Mouse (Mus musculus): Measurements from ENCODE around the gene Slco3a1. TPM values are rescaled to one million over a fixed set of nuclear protein-coding genes. Genes with fewer than 3 reads are reported as not detected.

Slco3a1 gene
- total RNA-seq, 4 experiments from 2014 or later: 47.2 to 64.9 (median 57.2) TPM

- no peak for DNase-seq (ENCODE audit: low spot score in 2 of 2)
Observed at GRCm38 (mm10) chr7:74353707-74354468, 200.7 kb downstream of the Slco3a1 start.

DNA sequence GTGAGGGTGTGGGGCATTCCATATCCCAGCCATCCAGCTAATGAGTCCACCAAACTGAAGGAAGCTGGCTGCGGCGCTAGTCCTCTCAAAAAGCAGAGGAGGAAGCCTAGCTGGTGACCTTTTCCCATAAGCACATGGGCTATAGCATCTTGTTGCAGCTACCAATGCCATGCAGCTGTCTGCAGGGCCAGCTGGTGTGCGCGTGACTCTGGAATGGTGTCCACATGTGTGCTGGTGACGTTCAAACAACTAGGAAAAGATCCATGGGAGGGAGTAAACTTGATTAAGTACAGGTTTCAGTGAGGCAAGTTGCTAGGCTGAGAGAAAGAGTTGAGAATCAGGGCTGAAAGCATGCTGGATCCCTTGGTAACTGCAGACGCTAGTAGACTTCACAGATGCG, 201.3 kb downstream of the Slco3a1 start:
- no peak for DNase-seq (ENCODE audit: low spot score in 2 of 2)

DNA sequence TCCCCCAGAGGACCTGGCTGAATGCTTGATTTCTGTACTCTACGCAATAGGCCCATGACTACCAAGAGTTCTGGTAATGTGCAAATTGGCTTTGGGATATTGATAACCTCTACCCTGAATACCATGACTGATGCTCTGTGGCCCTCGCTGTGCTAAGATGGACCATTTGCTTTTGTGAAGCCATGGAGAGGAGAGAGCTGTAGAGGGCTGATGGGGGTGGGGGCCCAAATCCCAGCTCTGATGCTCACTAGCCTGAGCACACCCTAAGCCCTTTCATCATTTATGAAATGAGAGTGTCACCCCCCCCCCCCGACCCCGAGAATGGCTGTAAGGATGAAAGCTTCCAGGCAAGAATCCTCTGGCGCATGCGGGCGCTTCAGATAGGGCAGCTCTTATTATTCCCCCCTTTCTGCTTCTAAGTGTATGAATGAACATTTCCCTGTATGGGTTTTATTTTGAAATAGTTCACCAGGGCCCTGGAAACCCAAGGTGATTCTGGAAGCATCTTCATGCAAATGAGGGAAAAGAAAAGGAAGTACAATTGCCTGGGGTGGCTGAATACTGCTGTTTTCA, 206.2 kb downstream of the Slco3a1 start:
- DNase-seq (ENCODE audit: low spot score in 2 of 2): no peak

DNA sequence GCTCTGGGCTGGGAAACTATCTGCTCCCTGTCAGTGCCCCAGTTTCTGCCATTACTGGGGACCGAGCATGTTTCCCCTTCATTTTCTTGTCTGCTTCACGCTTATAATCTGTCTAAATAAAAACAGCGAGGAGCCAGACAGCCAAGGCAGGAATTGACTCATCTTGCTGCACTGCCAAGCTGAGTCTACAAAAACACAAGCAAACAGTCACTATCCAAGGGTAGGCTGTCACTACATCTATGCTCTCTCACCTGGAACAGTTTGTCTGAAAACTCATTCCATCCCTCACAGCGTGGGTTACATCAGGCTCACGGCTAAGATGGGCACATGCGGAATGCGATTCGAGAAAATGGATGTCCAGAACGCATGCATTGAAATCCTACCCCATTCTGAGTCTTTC, 207.6 kb downstream of the Slco3a1 start:
- DNase-seq (ENCODE audit: low spot score in 2 of 2): no peak

DNA sequence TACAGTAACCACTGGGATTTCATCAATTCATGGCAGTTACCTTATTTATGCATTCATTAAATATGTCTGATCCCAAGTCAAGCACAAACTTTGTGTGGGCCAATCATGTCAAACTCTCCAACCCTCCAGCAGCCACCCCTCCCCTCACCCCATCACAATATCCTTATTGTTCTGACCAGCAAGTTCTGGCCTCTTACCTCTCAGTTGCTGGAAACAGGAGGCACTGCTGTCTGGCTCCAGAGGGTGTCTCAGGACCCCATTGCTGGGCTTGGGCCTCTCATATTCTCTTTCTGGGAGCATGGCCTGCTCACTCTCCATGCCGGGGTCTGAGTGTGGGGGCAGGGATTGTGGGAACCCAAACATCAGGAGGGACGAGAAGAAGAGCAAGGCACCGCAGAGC, 208.1 kb downstream of the Slco3a1 start:
- no peak for DNase-seq (ENCODE audit: low spot score in 2 of 2)

- DNase-seq (ENCODE audit: low spot score in 2 of 2): no peak
Observed at GRCm38 (mm10) chr7:74341149-74341805, 213.3 kb downstream of the Slco3a1 start.

DNA sequence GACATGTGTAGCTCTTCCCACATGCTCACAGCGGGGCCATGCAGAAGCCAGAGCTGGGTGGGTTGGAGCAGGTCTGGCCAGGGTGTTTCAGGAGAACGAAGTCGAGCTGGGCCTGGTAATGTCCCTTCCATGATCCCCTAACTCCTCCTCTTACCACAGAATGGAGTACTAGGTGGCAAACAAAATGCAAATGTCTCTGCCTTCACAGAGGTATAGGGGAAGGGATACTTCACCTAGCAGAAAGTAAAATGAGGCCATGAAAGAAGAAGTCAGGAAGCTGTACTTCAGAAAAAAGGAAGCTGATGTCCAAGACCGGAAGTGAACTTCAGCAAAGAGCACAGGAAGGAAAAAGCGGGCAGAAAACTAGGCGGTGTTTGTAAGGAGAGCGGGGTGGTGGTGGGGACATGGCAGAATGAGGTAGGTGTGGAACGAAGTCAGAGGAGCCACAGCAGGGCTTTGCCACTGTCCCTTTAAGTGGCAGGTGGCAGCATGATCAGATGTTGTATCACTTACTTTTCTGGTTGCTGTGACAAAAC, 214.1 kb downstream of the Slco3a1 start:
- DNase-seq (ENCODE audit: low spot score in 2 of 2): no peak

GRCm38 (mm10) chr7:74337677-74338420, 216.7 kb downstream of the Slco3a1 start:
- no peak for DNase-seq (ENCODE audit: low spot score in 2 of 2)

- no peak for DNase-seq (ENCODE audit: low spot score in 2 of 2)
Observed at GRCm38 (mm10) chr7:74332323-74332722, 222.3 kb downstream of the Slco3a1 start.

DNA sequence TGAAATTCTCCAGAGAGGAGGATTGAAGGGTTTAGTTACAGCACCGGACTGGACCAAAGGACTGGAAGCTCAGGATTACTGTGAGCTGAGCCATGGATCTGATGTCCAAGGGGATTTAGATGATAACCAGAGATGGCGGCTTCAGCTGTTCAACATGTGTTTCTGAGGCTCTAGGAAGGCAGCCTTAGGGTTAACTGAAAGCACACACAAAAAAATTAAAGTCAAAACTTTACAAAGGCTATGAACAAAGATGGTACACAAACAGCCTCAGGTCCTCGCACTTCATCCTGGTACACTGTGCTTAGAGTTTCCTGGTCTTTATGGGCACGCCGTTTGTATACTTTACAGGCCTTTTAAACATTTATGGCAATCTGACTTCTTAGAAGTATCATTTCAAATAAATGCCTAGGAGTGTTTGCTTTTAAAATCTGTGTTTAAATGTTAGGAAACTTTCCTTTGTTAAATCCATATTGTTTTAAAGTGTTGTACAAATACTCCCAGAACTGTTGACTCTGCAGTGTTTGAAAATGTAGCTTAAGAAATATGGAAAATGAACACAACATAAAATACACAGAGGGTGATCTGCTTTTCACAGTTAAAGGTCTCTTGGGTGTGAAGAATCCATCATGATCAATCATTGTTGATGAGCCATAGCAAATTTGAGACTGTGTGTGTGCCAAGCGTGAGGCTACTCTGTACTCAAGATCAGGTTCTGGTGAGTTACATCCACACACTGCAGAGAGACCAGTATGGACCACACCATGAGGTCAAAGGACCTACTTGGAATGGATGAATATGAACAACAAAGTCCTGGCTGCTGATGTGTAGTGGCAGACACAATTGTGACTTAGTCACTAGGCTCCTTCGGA, 223.5 kb downstream of the Slco3a1 start:
- no peak for DNase-seq (ENCODE audit: low spot score in 2 of 2)

DNA sequence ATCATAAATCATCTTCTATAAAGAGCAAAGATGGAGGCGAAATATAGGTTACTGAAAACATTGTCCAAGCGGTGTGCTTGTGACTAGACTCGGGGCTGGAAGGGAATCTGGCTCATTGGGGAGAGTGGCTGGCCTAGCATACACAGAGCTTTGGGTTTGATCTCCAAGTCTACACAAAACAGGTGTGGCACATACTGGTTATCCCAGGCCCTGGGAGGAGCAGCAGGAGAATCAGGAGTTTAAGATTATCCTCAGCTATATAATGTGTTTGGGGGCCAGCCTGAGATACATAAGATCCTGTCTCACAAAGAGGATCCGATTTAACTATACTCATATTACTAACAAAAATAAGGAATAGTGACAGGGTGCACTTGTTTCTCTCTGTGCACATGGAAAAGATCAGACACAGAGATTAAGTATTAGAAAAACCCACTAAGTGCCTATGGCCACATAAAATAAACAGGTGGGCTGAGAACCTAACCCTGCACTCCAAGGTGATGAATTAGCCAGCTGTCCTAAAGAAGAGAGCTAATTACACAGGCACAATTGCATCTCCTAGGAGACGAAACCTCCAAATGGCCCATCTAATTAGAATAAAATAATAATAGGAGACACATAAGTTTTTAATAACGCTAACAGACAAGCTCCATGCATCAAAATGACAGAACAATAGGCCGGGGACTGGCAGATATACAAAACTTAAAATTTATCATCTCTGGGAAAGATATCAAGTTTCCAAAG, 224.3 kb downstream of the Slco3a1 start:
- DNase-seq (ENCODE audit: low spot score in 2 of 2): no peak

DNA sequence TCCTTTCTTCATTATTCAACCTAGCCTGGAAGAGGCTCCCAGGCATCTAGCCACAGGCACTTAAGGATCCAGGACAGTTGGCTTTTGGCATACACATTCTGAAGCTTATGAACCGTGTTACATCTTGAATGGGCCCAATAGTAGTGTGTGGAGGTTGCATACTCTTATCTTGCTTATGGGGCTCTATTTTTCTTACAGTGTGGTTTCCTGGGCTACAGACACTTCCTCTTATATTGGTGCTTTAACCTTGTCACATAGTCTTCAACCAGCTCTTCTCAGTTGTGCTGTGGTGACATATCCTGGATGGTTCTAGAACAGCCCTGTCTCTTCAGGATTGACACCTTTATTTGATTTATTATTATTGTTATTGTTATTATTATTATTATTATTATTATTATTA, 225.6 kb downstream of the Slco3a1 start:
- no peak for DNase-seq (ENCODE audit: low spot score in 2 of 2)

DNA sequence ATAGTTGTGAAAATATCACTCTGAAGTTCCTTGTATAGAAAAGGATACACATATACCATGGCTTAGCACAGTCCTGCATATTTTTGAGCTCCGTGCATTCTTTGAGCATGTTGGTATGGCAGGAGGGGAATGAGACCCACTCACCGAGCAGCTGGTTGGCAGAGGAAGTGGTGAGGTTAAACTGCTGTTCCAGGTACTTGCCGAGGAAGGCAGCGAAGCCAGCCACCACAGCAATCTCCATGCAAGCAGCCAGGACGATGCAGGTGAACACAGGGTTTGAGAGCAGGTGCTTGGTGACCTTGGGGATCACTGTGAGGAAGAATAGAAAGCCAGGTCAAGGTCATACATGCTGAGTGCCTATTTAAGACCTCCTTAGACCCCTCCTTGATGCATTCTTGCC, 226.9 kb downstream of the Slco3a1 start:
- no peak for DNase-seq (ENCODE audit: low spot score in 2 of 2)

GRCm38 (mm10) chr7:74325052-74325451, 229.5 kb downstream of the Slco3a1 start:
- DNase-seq (ENCODE audit: low spot score in 2 of 2): peak in 1 of 2 experiments; percentile 35

DNA sequence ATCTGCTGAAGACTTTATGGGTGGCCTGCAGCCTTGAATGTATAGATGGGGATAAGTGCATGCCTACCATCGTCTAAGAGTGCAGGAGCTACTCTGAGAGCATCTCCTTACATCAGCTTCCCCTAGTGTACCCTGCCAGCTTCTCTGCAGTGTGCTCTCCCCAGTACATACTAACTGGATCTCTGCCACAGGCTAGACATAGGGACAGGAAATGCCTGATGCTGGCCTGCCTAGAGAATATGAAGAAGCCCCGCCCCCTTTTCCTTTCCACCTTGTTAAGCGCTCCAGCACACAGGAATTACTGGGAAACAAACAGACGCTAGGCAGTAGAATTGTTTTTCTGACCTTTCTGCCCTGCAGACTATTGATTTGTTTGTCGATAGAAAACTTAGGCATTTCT, 230.9 kb downstream of the Slco3a1 start:
- DNase-seq (ENCODE audit: low spot score in 2 of 2): no peak

DNA sequence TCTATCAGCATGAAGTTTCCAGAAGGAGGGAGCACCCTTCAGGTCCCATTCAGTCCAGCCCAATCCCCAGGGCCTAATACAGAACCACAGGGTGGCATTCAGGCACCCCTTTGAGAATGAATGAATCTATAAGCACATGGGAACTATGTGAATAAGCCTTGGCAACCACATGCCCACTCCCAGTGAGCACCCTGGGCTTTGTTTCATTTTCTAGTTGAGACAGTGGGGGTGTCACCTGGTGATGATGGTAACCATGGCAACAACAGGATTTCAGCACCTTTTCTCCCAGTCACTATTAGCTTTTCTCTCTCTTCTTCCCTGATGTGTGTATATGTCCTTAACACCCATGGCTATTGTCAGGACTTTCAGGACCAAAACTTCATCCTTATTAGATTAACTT, 231.4 kb downstream of the Slco3a1 start:
- DNase-seq (ENCODE audit: low spot score in 2 of 2): no peak

GRCm38 (mm10) chr7:74320635-74321034, 233.9 kb downstream of the Slco3a1 start:
- no peak for DNase-seq (ENCODE audit: low spot score in 2 of 2)

DNA sequence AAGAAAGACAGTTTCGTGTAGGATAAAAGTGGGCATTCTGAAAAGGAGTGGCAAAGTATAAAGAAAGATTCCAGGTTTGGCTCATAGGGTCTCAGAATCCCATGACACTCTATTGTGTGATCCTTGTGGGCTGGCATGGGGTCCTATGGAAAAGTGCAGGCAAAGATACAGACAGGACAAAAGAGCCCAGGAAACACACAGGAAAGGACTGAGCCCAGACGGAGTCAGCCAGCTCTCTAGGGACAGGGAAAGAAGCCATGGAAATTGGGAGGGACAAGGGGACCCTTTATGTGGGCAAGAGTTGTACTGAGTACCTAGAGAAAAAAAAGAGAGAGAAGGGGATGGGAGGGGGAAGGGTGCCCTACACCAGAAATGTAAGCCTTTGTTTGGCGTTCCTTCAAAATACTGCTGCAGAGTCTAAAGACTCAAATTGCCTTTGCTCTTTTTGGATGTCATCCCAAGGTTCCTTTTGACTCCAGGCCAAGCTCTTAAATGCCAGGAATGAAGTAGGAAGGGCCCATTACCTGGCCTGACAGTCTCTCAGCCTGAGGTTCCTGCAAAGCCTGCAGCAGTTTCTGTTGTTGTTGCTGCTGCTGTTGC, 238.6 kb downstream of the Slco3a1 start:
- no peak for DNase-seq (ENCODE audit: low spot score in 2 of 2)

GRCm38 (mm10) chr7:74314276-74314675, 240.3 kb downstream of the Slco3a1 start:
- DNase-seq (ENCODE audit: low spot score in 2 of 2): no peak

All from layer of hippocampus, adult 8-10 months (tissue).